Mouse (Mus musculus) c-Kit-positive CD71-positive TER-119-positive erythroid progenitor cells, embryonic 14.5 days (primary cell): Measurements from ENCODE around the gene Ralgps1.
"Not testable (repeated sequence)": the region's sequence is repeated elsewhere in the genome, so short reads cannot be mapped to it uniquely, and the experiment has no call there.

Experiments
- DNase-seq: peaks from one replicate; pipeline ENCODE4 v3.0.0-alpha.2; 2013; ENCODE audit warnings: low spot score

Ralgps1 gene

GRCm38 (mm10) chr2:33131500-33132092, 239.7 kb downstream of the Ralgps1 start, which contains the start of gene Garnl3:
TSS of gene Garnl3 (minus strand) at chr2:33131654.
- peak; percentile 45 for DNase-seq

GRCm38 (mm10) chr2:33130526-33131483, 240.5 kb downstream of the Ralgps1 start:
- DNase-seq = peak; percentile 94

GRCm38 (mm10) chr2:33130141-33130525, 241.2 kb downstream of the Ralgps1 start:
- no peak for DNase-seq

GRCm38 (mm10) chr2:33129696-33130095, 241.6 kb downstream of the Ralgps1 start:
- DNase-seq = no peak

GRCm38 (mm10) chr2:33129005-33129404, 242.3 kb downstream of the Ralgps1 start:
- no peak for DNase-seq

- no peak for DNase-seq
Measured at GRCm38 (mm10) chr2:33127271-33127670, 244.0 kb downstream of the Ralgps1 start.

GRCm38 (mm10) chr2:33122856-33123255, 248.4 kb downstream of the Ralgps1 start:
- DNase-seq = no peak

- DNase-seq = no peak
Measured at GRCm38 (mm10) chr2:33100536-33100935, 270.8 kb downstream of the Ralgps1 start.

- not testable (repeated sequence) for DNase-seq
Measured at GRCm38 (mm10) chr2:33097326-33097725, 274.0 kb downstream of the Ralgps1 start.

GRCm38 (mm10) chr2:33095221-33095671, 276.0 kb downstream of the Ralgps1 start:
- DNase-seq = no peak

- no peak for DNase-seq
Measured at GRCm38 (mm10) chr2:33090620-33091520, 280.4 kb downstream of the Ralgps1 start.

- not testable (repeated sequence) for DNase-seq
Measured at GRCm38 (mm10) chr2:33090033-33090400, 281.3 kb downstream of the Ralgps1 start.

- no peak for DNase-seq
Measured at GRCm38 (mm10) chr2:33089356-33090032, 281.8 kb downstream of the Ralgps1 start.

- no peak for DNase-seq
Measured at GRCm38 (mm10) chr2:33086671-33087363, 284.5 kb downstream of the Ralgps1 start.

- no peak for DNase-seq
Measured at GRCm38 (mm10) chr2:33086016-33086596, 285.2 kb downstream of the Ralgps1 start.

GRCm38 (mm10) chr2:33084221-33084620, 287.1 kb downstream of the Ralgps1 start:
- DNase-seq = no peak
